Mouse (Mus musculus) Patski (cell line): ENCODE data around the gene Mre11a. TPM values are rescaled to one million over a fixed set of nuclear protein-coding genes. Genes with fewer than 3 reads are reported as not detected.
"Not testable (repeated sequence)": the region's sequence is repeated elsewhere in the genome, so short reads cannot be mapped to it uniquely, and the experiment has no call there.

Experiments
- ATAC-seq: fragments of 100-300 bp; one replicate; pipeline ENCODE4 v1.8.0; 2021
- CTCF ChIA-PET: fragments of 350-600 bp; sonication (Branson Sonifier 250); formaldehyde crosslinking; loops from one replicate; lab custom pipeline; 2022; ENCODE audit warnings: inconsistent platforms; lab: Charles Lee
- POLR2A ChIA-PET: fragments of 350-600 bp; sonication (Branson Sonifier 250); formaldehyde crosslinking; loops from one replicate; lab custom pipeline; 2022; ENCODE audit warnings: antibody characterized with exemption, inconsistent platforms; lab: Charles Lee
- DNase-seq: peaks from one replicate; pipeline ENCODE4 v3.0.0-alpha.2; 2011; ENCODE audit warnings: low read depth, low spot score
- H3K27me3 ChIP-seq: fragments of 371-371 bp; one replicate; pipeline ENCODE4 v1.5.1; 2021
- CTCF ChIP-seq: fragments of 100-300 bp; IDR thresholded peaks from one replicate; pipeline ENCODE4 v1.5.1; 2021
- in situ Hi-C: fragments of 300-500 bp; cut with MboI; formaldehyde crosslinking; loops from 3 replicates; pipeline ENCODE4 v1.11.1; 2018; ENCODE audit warnings: low pct_unique_long_range_greater_than_20kb, mixed read lengths
- polyA plus RNA-seq: library from polyadenylated mRNA; unstranded; gene quantifications from one replicate; pipeline ENCODE4 v1.2.3, GENCODE M21; 2021

Gene Mre11a
- polyA plus RNA-seq, 1 experiment from 2014 or later: 16.5 TPM

- TF ChIP-seq CTCF: no peak
- ChIA-PET POLR2A (no interaction called here), CTCF (no interaction called here)
- in situ Hi-C loops: no loop called here
- peaks cover 19% of the 10 kb centered on the region for H3K27me3 ChIP-seq
- DNase-seq (no peak), ATAC-seq (no peak)
Observed at GRCm38 (mm10) chr9:14868326-14868725, 83.9 kb downstream of the Mre11a start.

DNA sequence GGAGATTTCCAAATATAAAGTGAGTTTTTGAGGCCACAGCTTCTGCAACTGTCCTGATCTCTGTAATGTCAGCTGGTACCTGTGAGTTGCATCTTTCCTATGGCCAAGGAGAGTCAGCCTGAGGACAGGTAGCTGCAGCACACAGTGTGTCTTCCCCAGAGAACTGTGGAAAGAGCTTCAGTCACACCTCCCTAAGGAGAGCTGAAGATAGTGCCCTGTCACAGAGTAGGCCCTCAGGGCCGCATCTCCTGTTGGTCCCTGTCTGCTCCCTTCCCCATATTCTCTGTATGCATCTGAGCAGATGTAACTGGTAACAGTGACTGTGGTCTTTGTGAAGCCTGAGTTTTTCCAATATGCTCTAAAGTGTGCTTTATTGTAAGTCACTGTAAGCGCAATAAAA lies 85.9 kb downstream of the Mre11a start:
- peaks cover 14% of the 10 kb centered on the region for H3K27me3 ChIP-seq
- DNase-seq: no peak
- in situ Hi-C loops: no loop called here
- ChIA-PET POLR2A (no interaction called here), CTCF (interaction anchor here (1.6 kb wide), 1 partner anchor 16 kb away, joined by 3 read pairs; no protein-coding TSS in a partner anchor)
- ATAC-seq: no peak
- no peak for TF ChIP-seq CTCF

DNA sequence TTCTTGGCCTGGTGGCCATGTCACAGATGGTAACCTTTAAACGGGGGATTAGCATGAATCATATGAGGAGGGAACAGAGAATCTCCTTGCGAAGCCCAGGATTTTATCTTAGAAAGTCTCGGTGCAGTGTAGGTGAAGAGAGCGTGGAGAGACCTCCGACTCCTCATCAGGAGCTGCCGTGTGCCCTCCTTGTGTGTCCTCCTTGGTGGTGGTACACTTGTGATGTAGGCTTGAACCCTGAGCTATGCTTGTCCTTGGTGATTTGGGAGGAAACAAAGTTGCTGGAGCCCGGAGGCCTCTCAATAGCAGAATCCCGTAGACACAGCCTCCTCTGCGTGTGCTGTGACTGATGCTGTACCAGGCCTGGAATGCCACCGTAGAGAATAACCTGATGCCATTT lies 86.3 kb downstream of the Mre11a start:
- DNase-seq (no peak), ATAC-seq (no peak)
- POLR2A ChIA-PET: no interaction called here
- peaks cover 12% of the 10 kb centered on the region for H3K27me3 ChIP-seq
- no peak for TF ChIP-seq CTCF
- in situ Hi-C loops: no loop called here
- CTCF ChIA-PET: interaction anchor here (1.6 kb wide), 1 partner anchor 16 kb away, joined by 3 read pairs; no protein-coding TSS in a partner anchor

DNA sequence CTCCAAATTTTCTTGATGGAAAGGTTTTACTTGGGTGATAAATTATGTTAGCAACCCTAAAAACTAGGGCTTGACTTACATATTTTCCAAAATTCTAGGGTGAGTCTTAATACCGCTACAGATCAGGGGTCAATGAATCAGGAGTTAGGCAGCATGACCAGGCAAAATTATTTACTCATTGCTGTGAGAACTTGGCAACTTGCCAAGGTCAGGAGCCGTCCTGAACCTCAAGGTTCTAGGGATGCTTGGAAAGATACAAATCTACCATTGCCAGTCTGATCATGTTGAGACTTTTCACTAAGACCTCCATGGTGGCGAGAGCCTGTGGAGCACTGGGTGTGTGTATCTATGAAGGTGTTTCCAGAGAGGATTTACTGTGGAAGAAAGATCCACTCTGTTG lies 87.1 kb downstream of the Mre11a start:
- DNase-seq (no peak), ATAC-seq (no peak)
- ChIA-PET CTCF (no interaction called here), POLR2A (no interaction called here)
- in situ Hi-C loops: no loop called here
- TF ChIP-seq CTCF: no peak
- H3K27me3 ChIP-seq: peaks cover 6% of the 10 kb centered on the region

- in situ Hi-C loops: no loop called here
- ChIA-PET POLR2A (no interaction called here), CTCF (interaction anchor here (0.8 kb wide), 1 partner anchor 12 kb away, joined by 3 read pairs; no protein-coding TSS in a partner anchor)
- ATAC-seq: no peak
- TF ChIP-seq CTCF: no peak
- H3K27me3 ChIP-seq: peaks cover 6% of the 10 kb centered on the region
- no peak for DNase-seq
Observed at GRCm38 (mm10) chr9:14872181-14872930, 87.9 kb downstream of the Mre11a start.

DNA sequence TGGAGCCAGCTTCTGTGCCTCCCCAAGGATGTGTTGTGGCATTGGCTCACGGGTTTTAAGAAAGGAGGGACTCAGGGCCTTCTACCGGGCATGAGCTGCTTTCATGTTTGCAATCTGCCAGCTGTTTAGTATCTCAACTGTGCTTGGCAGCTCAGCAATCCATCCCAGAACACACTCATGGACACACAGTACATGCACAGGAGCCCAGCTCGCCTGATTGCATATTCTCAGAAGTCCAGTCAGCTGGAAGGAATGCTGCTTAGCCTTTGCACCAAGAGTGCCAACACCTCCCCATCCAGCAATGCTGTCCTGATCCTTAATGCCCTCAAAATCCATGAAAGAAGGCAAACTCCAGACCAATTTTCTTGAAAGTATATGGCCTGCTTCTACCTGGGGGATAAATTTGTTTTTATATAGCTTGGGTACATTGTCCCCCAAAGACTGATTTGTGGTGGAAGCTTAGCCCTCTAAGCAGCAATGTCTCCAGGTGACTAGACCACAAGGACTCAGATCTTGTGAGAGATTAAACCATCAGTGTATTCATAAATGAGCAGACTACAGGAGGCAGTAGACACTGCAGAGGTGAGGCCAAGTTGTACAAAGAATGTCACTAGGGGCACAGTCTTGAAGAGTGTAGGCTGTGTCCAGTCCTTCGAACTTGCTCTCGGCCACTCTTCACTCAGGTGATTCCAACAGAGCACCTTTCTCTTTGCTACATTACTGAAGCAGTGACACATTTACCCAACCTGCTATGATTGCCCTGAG lies 91.5 kb downstream of the Mre11a start:
- ATAC-seq (peak; percentile 67), DNase-seq (no peak)
- in situ Hi-C loops: no loop called here
- no peak for TF ChIP-seq CTCF
- CTCF ChIA-PET: no interaction called here
- H3K27me3 ChIP-seq: no peaks in the 10 kb centered on the region
- POLR2A ChIA-PET: no interaction called here

GRCm38 (mm10) chr9:14876566-14876965 lies 92.1 kb downstream of the Mre11a start:
- ATAC-seq, H3K27me3 ChIP-seq, CTCF ChIA-PET, in situ Hi-C loops, DNase-seq, POLR2A ChIA-PET: not testable (repeated sequence)

DNA sequence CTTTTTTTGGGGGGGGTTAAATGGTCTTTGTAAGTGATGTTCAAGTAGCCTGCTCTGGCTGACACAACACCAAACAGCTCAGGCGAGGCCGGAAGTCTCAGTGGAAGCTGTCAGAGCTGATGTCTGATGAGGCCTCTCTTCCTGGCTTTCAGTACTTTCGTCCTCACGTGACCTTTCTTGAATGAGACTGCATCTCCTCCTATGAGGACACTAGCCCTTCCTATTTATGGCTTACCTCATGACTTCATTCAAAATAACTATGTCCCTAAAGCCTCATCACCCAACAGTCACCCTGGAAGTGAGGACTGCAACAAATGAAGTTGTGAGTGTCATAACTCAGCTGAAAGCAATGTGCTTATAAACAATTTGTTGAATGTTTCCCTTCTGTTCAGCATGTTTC lies 100.2 kb downstream of the Mre11a start:
- in situ Hi-C loops: no loop called here
- ChIA-PET POLR2A (no interaction called here), CTCF (no interaction called here)
- DNase-seq: no peak
- TF ChIP-seq CTCF: no peak
- H3K27me3 ChIP-seq: no peaks in the 10 kb centered on the region
- ATAC-seq: no peak

- DNase-seq: no peak
- no peak for ATAC-seq
- in situ Hi-C loops: no loop called here
- no peaks in the 10 kb centered on the region for H3K27me3 ChIP-seq
- ChIA-PET POLR2A (no interaction called here), CTCF (no interaction called here)
- TF ChIP-seq CTCF: no peak
Observed at GRCm38 (mm10) chr9:14885151-14885550, 100.7 kb downstream of the Mre11a start.

- in situ Hi-C loops: no loop called here
- no peaks in the 10 kb centered on the region for H3K27me3 ChIP-seq
- no peak for TF ChIP-seq CTCF
- ATAC-seq (no peak), DNase-seq (no peak)
- ChIA-PET POLR2A (no interaction called here), CTCF (no interaction called here)
Observed at GRCm38 (mm10) chr9:14885954-14886353, 101.5 kb downstream of the Mre11a start.

Other genes starting within 250 kb of the Mre11a start
- gene Amotl1, start 139.6 kb upstream of the Mre11a start, polyA plus RNA-seq: 44.1 TPM
- gene Piwil4, start 43.9 kb upstream of the Mre11a start, polyA plus RNA-seq: 0.17 TPM
- gene Fut4, start 32.3 kb upstream of the Mre11a start, polyA plus RNA-seq: 0.03 TPM
- gene 1700012B09Rik, start 13.6 kb upstream of the Mre11a start, polyA plus RNA-seq: not detected
- 13.5 TPM for gene Ankrd49, start 202 bp downstream of the Mre11a start, polyA plus RNA-seq
- gene Gpr83, start 75.6 kb downstream of the Mre11a start, polyA plus RNA-seq: not detected
- gene Izumo1r, start 119.3 kb downstream of the Mre11a start, polyA plus RNA-seq: not detected